Mouse (Mus musculus) heart, embryonic 14.5 days (tissue): Measurements from ENCODE around the gene Foxl1. TPM values are rescaled to one million over a fixed set of nuclear protein-coding genes. Genes with fewer than 3 reads are reported as not detected.

Experiments used
- ATAC-seq: fragments of 200-750 bp; cut with Nextera tagmentation; 2 replicates; pipeline ENCODE4 v1.8.0; 2017; ENCODE audit warnings: low read depth, moderate TSS enrichment; ENCODE audit not compliant: insufficient number of reproducible peaks, insufficient read depth, low FRiP score
- H3K27ac ChIP-seq, 2 experiments: fragments of 200-500 bp in 1 of 2; fragments of 300-500 bp in 1 of 2; sonication (generic) in 1 of 2; replicated peaks in 1 of 2; 2 replicates each; pipeline ENCODE4 v1.5.1; 2012 to 2014; ENCODE audit warnings: low read depth in 2 of 2, low read length in 2 of 2, control low read depth in 1 of 2, mild to moderate bottlenecking in 1 of 2, mixed read lengths in 1 of 2; ENCODE audit not compliant: control insufficient read depth in 1 of 2, insufficient read depth in 1 of 2
- H3K27me3 ChIP-seq: fragments of 300-500 bp; sonication (generic); 2 replicates; pipeline ENCODE4 v1.6.1; 2014; ENCODE audit warnings: mild to moderate bottlenecking, low read length, control low read depth; ENCODE audit not compliant: control insufficient read depth, insufficient read depth
- H3K36me3 ChIP-seq: fragments of 300-500 bp; sonication (generic); 2 replicates; pipeline ENCODE4 v1.6.1; 2014; ENCODE audit warnings: mild to moderate bottlenecking, control low read depth, low read length, mixed read lengths; ENCODE audit not compliant: control insufficient read depth, insufficient read depth
- H3K4me1 ChIP-seq, 2 experiments: fragments of 200-500 bp in 1 of 2; fragments of 300-500 bp in 1 of 2; sonication (generic) in 1 of 2; 2 replicates each; pipeline ENCODE4 v1.6.1; 2012 to 2014; ENCODE audit warnings: low read length in 2 of 2, control low read depth in 1 of 2, mixed read lengths in 1 of 2; ENCODE audit not compliant: control insufficient read depth in 2 of 2, insufficient read depth in 2 of 2
- H3K4me2 ChIP-seq: fragments of 300-500 bp; sonication (generic); 2 replicates; pipeline ENCODE4 v1.6.1; 2014; ENCODE audit warnings: mild to moderate bottlenecking, low read length
- H3K4me3 ChIP-seq, 2 experiments: fragments of 200-500 bp in 1 of 2; fragments of 300-500 bp in 1 of 2; sonication (generic) in 1 of 2; 2 replicates each; pipeline ENCODE4 v1.5.1; 2012 to 2014; ENCODE audit warnings: low read length in 2 of 2, mild to moderate bottlenecking in 2 of 2, control low read depth in 1 of 2, low read depth in 1 of 2, moderate library complexity in 1 of 2; ENCODE audit not compliant: control insufficient read depth in 1 of 2, insufficient read depth in 1 of 2
- H3K9ac ChIP-seq: fragments of 300-500 bp; sonication (generic); 2 replicates; pipeline ENCODE4 v1.6.1; 2014; ENCODE audit warnings: mild to moderate bottlenecking, low read length
- H3K9me3 ChIP-seq: fragments of 300-500 bp; sonication (generic); 2 replicates; pipeline ENCODE4 v1.6.1; 2016; ENCODE audit warnings: low read length, control low read depth; ENCODE audit not compliant: control insufficient read depth
- WGBS: fragments of 180-500 bp; shearing (Covaris S2); extraction: QIAGEN DNeasy Blood & Tissue Kit; methylation state at CpG from one replicate; pipeline ENCODE4 v1.1.7; 2014; 5-methylcytosine and 5-hydroxymethylcytosine counted together
- polyA plus RNA-seq: library from polyadenylated mRNA; unstranded; fragments of >200 nt; fragmentation: Nextera tagmentation; extraction: Ambion mirVana; gene quantifications from 2 replicates; pipeline ENCODE4 v1.2.1, GENCODE M21; 2014

The Foxl1 gene
- polyA plus RNA-seq: 0.16 and 0.32 TPM in 2 replicates

DNA sequence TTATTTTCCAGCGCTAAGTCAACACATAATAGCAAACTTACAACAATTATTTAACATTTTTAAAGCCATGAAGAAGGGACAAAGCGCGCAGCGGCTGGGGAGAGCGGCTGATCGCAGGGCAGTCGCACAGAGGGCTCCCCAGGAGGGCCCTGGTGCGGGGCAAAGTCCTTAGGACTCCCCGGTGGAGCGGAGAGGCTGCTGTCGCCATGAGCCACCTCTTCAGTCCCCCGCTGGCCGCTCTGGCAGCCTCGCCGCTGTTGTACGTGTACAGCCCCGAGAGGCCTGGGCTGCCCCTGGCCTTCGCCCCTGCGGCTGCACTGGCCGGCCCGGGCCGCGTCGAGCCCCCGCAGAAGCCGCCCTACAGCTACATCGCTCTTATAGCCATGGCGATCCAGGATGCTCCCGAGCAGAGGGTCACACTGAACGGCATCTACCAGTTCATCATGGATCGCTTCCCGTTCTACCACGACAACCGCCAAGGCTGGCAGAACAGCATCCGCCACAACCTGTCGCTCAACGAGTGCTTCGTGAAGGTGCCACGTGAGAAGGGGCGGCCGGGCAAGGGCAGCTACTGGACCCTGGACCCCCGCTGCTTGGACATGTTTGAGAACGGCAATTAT lies at the start of gene Foxl1:
Gene Foxl1, plus strand, starts transcription at position 185 of the 620 bp plus-strand sequence.
- Histone ChIP-seq H3K4me2 (peak within 1 kb of the TSS; percentile 61), H3K4me3 (peak within 1 kb of the TSS; percentile 26 to 34), H3K4me1 (peaks cover 11 to 33% of the 10 kb centered on the region in 2 experiments), H3K27ac (no peak within 1 kb of the TSS), H3K27me3 (peaks cover 77% of the 10 kb centered on the region), H3K9ac (peak within 1 kb of the TSS; percentile 35), H3K9me3 (no peaks in the 10 kb centered on the region), H3K36me3 (no peaks in the 10 kb centered on the region)
- WGBS: 9% methylated on average over 43 of the region's 43 CpGs
- ATAC-seq: no peak

DNA sequence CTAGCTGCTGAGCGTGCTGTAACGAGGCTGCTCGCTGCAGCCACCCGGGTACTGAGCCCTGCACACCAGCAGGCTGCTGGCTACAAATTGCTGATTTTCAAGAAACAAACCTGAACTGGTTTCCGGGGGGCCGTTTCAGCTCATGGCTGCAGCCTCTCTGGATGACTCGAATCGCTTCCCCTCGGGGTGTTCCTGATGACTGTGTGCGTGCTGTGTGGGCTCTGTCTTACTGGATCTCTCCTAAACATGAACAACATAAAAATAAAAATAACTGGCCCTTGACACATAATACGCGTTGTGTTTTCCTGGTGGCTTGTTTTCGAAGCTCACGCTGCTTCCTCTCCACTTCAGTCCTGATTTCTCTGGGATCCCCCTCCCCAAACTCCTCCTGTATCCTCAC lies 49.0 kb upstream of the Foxl1 start:
- no peak for ATAC-seq
- Histone ChIP-seq H3K27ac (no peak overlapping the region), H3K27me3 (peaks cover 99% of the 10 kb centered on the region), H3K4me1 (peaks cover 0 to 7% of the 10 kb centered on the region in 2 experiments; a peak in 3 of 4 replicates), H3K9me3 (no peaks in the 10 kb centered on the region), H3K4me3 (no peak overlapping the region), H3K36me3 (no peaks in the 10 kb centered on the region), H3K9ac (no peak overlapping the region), H3K4me2 (no peak overlapping the region)
- WGBS: 5% methylated on average over 14 of the region's 14 CpGs

DNA sequence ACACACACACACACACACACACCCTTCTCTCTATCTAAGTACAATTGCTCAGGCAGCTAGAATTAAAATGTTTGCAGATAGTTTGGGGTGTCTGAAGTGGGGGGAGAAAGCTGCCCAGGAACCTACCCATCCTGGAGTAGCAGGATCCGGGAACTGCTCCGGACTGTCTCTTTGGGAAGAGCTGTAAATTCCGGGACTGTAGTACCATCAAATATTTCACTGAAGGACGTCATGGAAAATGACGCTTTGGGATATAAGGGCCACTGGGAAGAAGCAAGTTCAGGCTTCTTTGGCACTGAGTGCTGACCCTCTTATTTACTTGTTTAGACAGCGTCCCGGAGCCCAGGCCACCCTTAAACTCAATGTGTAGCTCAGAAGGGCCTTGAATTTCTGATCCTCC lies 48.5 kb upstream of the Foxl1 start:
- Histone ChIP-seq H3K4me1 (peaks cover 0 to 7% of the 10 kb centered on the region in 2 experiments; a peak in 3 of 4 replicates), H3K27ac (no peak overlapping the region), H3K9ac (no peak overlapping the region), H3K36me3 (no peaks in the 10 kb centered on the region), H3K4me2 (no peak overlapping the region), H3K27me3 (peaks cover 99% of the 10 kb centered on the region), H3K9me3 (no peaks in the 10 kb centered on the region), H3K4me3 (no peak overlapping the region)
- ATAC-seq: no peak
- 3% methylated on average over 7 of the region's 7 CpGs for WGBS

DNA sequence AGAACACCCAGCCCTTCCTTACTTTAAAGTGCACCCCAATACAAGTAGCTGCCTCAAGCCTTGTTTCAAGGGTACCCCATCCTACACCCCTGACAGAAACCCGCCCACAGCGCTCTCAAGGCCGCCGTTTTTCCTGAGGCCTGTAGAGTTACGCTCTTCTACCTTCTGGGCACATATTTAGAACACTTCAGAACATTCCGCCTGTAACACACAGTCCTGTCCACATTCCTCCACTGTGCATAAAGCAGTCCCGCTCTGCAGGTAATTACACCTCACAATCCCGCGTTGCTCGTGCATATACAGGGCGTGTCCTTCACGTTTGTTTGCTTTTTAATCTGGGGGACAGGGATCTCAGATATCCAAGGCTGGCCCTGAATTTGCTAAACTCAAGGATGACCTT lies 47.8 kb upstream of the Foxl1 start:
- Histone ChIP-seq H3K4me1 (peaks cover 0 to 12% of the 10 kb centered on the region in 2 experiments; a peak in 3 of 4 replicates), H3K9ac (no peak overlapping the region), H3K9me3 (no peaks in the 10 kb centered on the region), H3K36me3 (no peaks in the 10 kb centered on the region), H3K27ac (no peak overlapping the region), H3K4me2 (no peak overlapping the region), H3K4me3 (no peak overlapping the region), H3K27me3 (peaks cover 99% of the 10 kb centered on the region)
- no peak for ATAC-seq
- 4% methylated on average over 12 of the region's 12 CpGs for WGBS

DNA sequence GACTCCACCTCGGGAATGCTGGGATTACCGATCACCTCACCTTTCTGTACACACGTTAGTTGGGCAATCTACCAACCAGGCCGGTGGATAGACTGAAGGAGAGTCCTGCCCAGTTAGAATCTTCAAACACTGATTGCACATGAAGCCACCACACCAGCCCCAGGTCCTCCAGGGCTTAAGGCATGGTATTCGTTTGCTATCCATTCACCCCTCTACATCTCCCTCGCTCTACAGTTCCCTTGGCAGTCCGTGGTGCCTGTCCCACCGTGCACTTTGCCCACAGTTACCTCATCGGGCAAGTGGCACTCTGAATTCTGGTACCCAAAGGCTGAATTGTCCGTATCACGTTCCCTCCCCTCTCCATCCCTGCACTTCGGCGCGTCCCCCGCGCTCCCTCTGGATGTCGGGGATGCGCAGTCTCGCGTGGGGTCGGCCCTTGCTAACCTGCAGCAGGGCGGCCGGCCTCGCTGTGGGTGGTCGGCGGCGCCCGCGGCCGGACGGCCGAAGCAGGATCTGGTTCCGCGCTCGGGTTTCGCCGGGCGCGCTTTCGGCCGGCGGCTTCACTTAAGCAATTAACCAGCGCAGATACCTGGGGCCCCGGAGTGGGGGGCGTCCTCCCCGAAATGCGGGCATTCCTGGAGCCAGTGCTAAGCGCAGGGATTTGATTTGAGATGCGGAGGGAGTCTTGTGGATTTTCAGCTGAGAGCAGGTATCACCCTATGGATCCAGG lies 47.2 kb upstream of the Foxl1 start:
- WGBS: under 1% methylated on average over 49 of the region's 49 CpGs
- Histone ChIP-seq H3K27me3 (peaks cover 99% of the 10 kb centered on the region), H3K9me3 (no peaks in the 10 kb centered on the region), H3K9ac (no peak overlapping the region), H3K27ac (no peak overlapping the region), H3K4me3 (no peak overlapping the region; a peak in 1 of 4 replicates), H3K36me3 (no peaks in the 10 kb centered on the region), H3K4me2 (no peak overlapping the region), H3K4me1 (peaks cover 0 to 13% of the 10 kb centered on the region in 2 experiments; a peak in 3 of 4 replicates)
- no peak for ATAC-seq

DNA sequence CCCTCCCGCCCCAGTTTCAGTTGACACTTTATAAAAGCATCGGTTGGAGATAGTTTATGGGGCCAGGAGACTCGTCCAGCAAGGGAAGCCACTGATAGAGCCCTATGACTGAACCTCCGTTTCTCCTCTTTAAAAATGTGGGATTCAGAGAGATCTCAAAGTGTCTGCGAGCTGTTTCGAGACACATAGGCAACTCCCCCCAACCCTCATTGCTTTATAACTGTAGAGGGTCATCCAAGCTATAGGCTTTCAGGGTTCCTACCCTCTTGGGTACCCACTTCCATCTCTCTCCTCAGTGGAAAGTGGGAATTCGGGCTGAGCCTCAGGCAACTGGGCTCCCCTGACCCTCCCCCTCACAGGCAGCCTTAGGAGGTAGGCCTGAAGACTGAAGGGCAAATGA lies 46.3 kb upstream of the Foxl1 start:
- Histone ChIP-seq H3K27ac (no peak overlapping the region), H3K36me3 (no peaks in the 10 kb centered on the region), H3K27me3 (peaks cover 99% of the 10 kb centered on the region), H3K4me2 (no peak overlapping the region), H3K4me1 (peaks cover 0 to 13% of the 10 kb centered on the region in 2 experiments; a peak in 3 of 4 replicates), H3K4me3 (no peak overlapping the region), H3K9ac (no peak overlapping the region), H3K9me3 (no peaks in the 10 kb centered on the region)
- no peak for ATAC-seq
- WGBS: 5% methylated on average over 7 of the region's 7 CpGs

DNA sequence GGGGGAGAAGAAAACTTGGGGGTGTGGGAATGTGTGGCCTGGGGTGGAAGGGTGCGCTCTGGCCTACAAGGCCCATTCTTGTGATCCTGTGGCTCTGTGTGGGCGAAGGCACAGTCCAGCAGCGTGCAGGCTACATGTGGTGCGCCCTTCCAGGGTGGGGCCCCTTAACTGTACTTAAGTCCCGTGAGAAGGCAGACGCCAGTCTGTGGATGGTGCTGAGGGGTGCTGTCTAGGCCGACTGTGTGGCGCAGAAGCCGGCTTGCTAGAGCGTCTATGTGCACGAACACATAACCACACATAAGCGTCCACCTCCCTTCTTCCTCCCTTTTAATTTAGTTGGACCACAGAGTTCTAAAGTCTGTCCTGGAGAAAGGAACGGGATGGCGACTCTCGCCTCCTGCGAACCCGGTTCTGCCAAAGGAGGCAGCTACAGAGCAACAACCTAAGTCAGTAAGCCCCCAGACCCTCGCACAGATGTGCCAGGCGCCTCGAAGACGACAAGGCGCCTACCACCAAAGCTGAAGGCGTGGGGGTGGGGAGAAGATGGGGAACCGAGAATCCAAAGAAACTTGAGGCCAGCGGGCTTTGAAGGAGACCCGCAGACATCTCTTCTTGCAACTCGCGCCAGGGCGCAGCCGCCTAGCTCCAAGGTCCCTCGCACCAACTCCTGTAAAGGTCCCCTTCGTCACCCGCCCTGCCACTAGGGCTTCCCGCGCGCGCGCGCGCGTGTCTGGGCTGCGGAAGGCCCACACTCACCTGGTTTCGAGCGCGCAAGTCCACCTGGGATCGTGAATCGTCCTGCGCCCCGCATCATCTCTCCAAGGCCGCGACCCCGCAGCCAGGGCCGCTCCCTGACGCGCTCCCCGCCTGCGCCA lies 45.3 kb upstream of the Foxl1 start:
- Histone ChIP-seq H3K4me2 (peak overlapping the region; percentile 98), H3K4me3 (peak overlapping the region; percentile 56 to 63), H3K27me3 (peaks cover 99% of the 10 kb centered on the region), H3K9ac (no peak overlapping the region), H3K9me3 (no peaks in the 10 kb centered on the region), H3K27ac (no peak overlapping the region), H3K4me1 (peaks cover 0 to 13% of the 10 kb centered on the region in 2 experiments; a peak in 3 of 4 replicates), H3K36me3 (no peaks in the 10 kb centered on the region)
- 2% methylated on average over 45 of the region's 57 CpGs for WGBS
- ATAC-seq: no peak
